Mouse (Mus musculus): ENCODE measurements at regions not wholly inside any gene's neighbourhood (a gene's known extent, or its start where the extent isn't known, plus 50 kb on each side); places are given as distances from the start of the nearest gene placed in this dataset.

DNA sequence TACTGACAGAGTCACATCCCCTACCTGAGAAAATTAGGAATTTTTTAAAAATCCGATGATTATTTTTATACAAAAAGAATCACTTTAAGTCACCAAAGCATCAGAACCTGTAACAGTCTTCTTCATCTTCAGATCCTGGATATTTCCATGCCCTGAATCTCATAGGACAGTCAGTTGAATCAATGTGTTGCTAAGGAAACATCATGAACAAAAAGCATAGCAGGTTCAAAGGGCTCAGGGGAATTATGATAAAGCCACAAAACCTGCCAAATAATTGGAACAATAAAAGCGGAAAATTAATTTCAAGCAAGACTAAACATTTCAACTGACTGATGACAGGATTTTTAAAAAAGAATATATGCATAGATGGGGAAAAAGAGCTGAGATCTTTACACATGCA is 393.9 kb downstream of the Bckdhb start:
- TF ChIP-seq CTCF (IDR thresholded peaks at IDR 0.05; ENCODE audit: low read depth) (no peak), EP300 (IDR thresholded peaks at IDR 0.05; ENCODE audit: low read depth) (no peak)

Data from heart, postnatal 0 days (tissue).